22 mouse cellular contexts compared by ENCODE assay signal in genomic region chr5:103846609-103847008, GRCm38 (mm10).
DNase-seq lines count a peak whose midpoint lies in the region; ATAC-seq and TF ChIP-seq lines count a peak whose summit lies in the region.
"Had no signal": no experiment of that assay in that cellular context is flagged by ENCODE, and none has a peak within 500 bp of the region (broad histone marks: within the 10 kb centered on the region; RNA-seq: fewer than 3 reads in every experiment).

No protein-coding gene starts in this region.

- TF ChIP-seq EP300 in liver, postnatal 0 days (IDR thresholded peaks at IDR 0.05; ENCODE audit: low read depth) = no peak

- peak; percentile 75 for DNase-seq in gastrocnemius, adult 18-20 months (ENCODE audit: low spot score)
- DNase-seq in gastrocnemius, postnatal 4 days (ENCODE audit: low spot score in 2 of 2) = no peak
- peak; percentile 11 for DNase-seq in liver, postnatal 0 days
- no peak for DNase-seq in liver
- peak; percentile 18 to 72 for DNase-seq in kidney, postnatal 25 days
- DNase-seq in ovary, postnatal 14 days (ENCODE audit: low spot score) = no peak
- DNase-seq in testis, postnatal 10 days (ENCODE audit: low spot score) = no peak
- DNase-seq: adrenal gland, adult 8-10 months; cerebellum, adult 11 months; cerebellum, postnatal 25 days; heart, adult 11 months; heart, postnatal 4 days had no signal

- no peak overlapping the region for H3K27ac ChIP-seq in liver, postnatal 0 days (ENCODE audit: low read depth)
- no peak overlapping the region for H3K27ac ChIP-seq in embryonic facial prominence, embryonic 12.5 days
- H3K27ac ChIP-seq: forebrain, embryonic 13.5 days; layer of hippocampus, adult 2 months; limb, embryonic 13.5 days; liver, embryonic 15.5 days; midbrain, embryonic 12.5 days; stomach, embryonic 15.5 days had no signal

- peaks cover 97% of the 10 kb centered on the region for H3K36me3 ChIP-seq in liver, postnatal 0 days (replicated peaks; ENCODE audit: insufficient read depth, low read length)
- peaks cover 20% of the 10 kb centered on the region for H3K36me3 ChIP-seq in embryonic facial prominence, embryonic 12.5 days

- no peak for TF ChIP-seq CTCF in liver, postnatal 0 days (IDR thresholded peaks at IDR 0.05; ENCODE audit: low read depth)

- no peaks in the 10 kb centered on the region for H3K27me3 ChIP-seq in liver, postnatal 0 days (ENCODE audit: insufficient read depth, low read length)
- peaks cover 11% of the 10 kb centered on the region; the same call in 1 of the 2 replicates for H3K27me3 ChIP-seq in embryonic facial prominence, embryonic 12.5 days
- H3K27me3 ChIP-seq: CH12.LX; forebrain, embryonic 13.5 days; limb, embryonic 13.5 days; liver, embryonic 15.5 days; stomach, embryonic 15.5 days had no signal

- 86% methylated on average over 5 of the region's 5 CpGs for WGBS in liver, postnatal 0 days (ENCODE audit: insufficient replicate concordance)
- 35% methylated on average over 5 of the region's 5 CpGs for WGBS in embryonic facial prominence, embryonic 12.5 days

- no peak overlapping the region for H3K4me3 ChIP-seq in liver, postnatal 0 days (ENCODE audit: low read depth, low read length)
- no peak overlapping the region for H3K4me3 ChIP-seq in embryonic facial prominence, embryonic 12.5 days
- H3K4me3 ChIP-seq: forebrain, embryonic 13.5 days; layer of hippocampus, adult 2 months; limb, embryonic 13.5 days; liver, embryonic 15.5 days; midbrain, embryonic 12.5 days; myocyte; stomach, embryonic 15.5 days had no signal

- no peaks in the 10 kb centered on the region for H3K9me3 ChIP-seq in liver, postnatal 0 days (ENCODE audit: low read length)
- H3K9me3 ChIP-seq in embryonic facial prominence, embryonic 12.5 days = no peaks in the 10 kb centered on the region
- H3K9me3 ChIP-seq: forebrain, embryonic 13.5 days; limb, embryonic 13.5 days; liver, embryonic 15.5 days; midbrain, embryonic 12.5 days; stomach, embryonic 15.5 days had no signal

- no peak for ATAC-seq in liver, postnatal 0 days
- ATAC-seq in embryonic facial prominence, embryonic 12.5 days (ENCODE audit: insufficient number of reproducible peaks, insufficient read depth, low FRiP score, low TSS enrichment) = peak; percentile 37; the same call in 1 of the 2 replicates
- ATAC-seq: forebrain, embryonic 13.5 days; inflammation-experienced regulatory T-cells, adult 6 months had no signal

- H3K9ac ChIP-seq in liver, postnatal 0 days (replicated peaks) = no peak overlapping the region
- no peak overlapping the region for H3K9ac ChIP-seq in embryonic facial prominence, embryonic 12.5 days
- H3K9ac ChIP-seq: forebrain, embryonic 13.5 days; limb, embryonic 13.5 days; liver, embryonic 15.5 days; midbrain, embryonic 12.5 days; stomach, embryonic 15.5 days had no signal

- H3K4me1 ChIP-seq in liver, postnatal 0 days (ENCODE audit: insufficient read depth) = no peaks in the 10 kb centered on the region
- H3K4me1 ChIP-seq in embryonic facial prominence, embryonic 12.5 days = peaks cover 22% of the 10 kb centered on the region
- H3K4me1 ChIP-seq: liver, embryonic 15.5 days; stomach, embryonic 15.5 days had no signal

- no peak overlapping the region for H3K4me2 ChIP-seq in liver, postnatal 0 days (ENCODE audit: low read depth, low read length)
- no peak overlapping the region for H3K4me2 ChIP-seq in embryonic facial prominence, embryonic 12.5 days (replicated peaks)
- H3K4me2 ChIP-seq: forebrain, embryonic 13.5 days; limb, embryonic 13.5 days; liver, embryonic 15.5 days; midbrain, embryonic 12.5 days; stomach, embryonic 15.5 days had no signal

Comparison
In these comparisons a context has a peak if more than half of its experiments do, and no peak if none do; other contexts are left out.
1. DNase-seq: peak in gastrocnemius, adult 18-20 months (single experiment), liver, postnatal 0 days (single experiment) and kidney, postnatal 25 days (2 of 2); none in gastrocnemius, postnatal 4 days (0 of 2), liver (single experiment), ovary, postnatal 14 days (single experiment) and testis, postnatal 10 days (single experiment).